Mouse (Mus musculus) kidney, postnatal 4 days (tissue): Measurements from ENCODE around the gene Aldh1a3.

Experiments
- DNase-seq, 2 experiments: peaks; one replicate each; pipeline ENCODE4 v3.0.0; 2021; ENCODE audit warnings: mixed read lengths in 2 of 2

Gene Aldh1a3

DNA sequence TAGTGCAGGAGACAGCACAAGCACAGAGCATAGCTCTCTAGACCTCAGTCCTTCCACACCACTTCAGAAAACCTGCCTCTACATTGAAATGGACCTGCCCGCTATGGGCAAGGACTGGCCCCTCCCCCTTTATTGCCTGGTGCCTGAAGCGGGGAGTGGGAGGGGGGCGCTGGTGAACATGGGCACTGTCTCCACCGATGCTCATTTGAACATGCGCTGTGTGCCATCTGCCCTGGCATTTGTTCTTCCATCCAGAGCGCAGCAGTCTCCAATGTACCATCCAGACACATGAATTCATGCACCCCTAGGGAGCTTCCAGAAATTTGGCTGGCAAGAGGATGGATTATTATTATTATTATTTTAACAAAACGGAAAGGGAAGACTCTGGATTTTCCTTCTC is 14.2 kb downstream of the Aldh1a3 start:
- DNase-seq: no peak

DNA sequence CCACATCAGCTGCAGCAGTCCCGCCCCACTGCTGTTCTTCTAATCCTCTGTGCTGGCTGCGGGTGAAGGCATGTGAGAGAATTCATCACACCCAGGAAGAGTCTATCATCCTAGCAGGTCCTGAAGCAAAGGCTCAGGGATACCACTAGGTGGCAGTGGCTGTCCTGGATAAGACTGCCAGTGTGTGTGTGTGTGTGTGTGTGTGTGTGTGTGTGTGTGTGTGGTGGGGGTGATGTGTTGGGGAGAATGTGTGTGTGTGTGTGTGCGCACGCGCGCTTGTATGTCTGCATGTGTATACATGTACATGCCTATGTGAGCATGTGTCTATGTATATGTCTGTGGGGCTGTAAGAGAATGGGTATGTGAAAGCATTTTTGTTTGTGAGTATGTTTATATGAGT is 17.9 kb downstream of the Aldh1a3 start:
- peak; percentile 66 to 69 for DNase-seq

DNA sequence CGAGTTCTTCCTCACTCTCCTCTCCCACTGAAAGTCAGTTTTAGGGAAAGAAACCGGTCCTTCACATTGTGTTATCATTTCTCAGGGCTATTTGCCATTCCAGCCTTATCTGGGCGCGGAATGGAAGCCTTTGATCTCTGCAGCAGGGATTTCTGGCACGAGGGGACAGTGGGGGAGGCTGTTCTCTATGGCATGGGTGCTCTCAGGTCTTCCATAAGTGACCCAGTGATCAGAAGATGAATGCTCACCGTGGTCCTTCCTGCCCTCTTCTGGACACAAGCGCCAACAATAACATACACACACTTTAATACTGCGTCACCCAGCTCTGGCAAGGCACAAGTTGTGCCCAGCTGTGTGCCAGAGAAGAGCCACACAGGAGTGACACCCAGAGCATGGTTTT is 20.3 kb downstream of the Aldh1a3 start:
- no peak for DNase-seq

DNA sequence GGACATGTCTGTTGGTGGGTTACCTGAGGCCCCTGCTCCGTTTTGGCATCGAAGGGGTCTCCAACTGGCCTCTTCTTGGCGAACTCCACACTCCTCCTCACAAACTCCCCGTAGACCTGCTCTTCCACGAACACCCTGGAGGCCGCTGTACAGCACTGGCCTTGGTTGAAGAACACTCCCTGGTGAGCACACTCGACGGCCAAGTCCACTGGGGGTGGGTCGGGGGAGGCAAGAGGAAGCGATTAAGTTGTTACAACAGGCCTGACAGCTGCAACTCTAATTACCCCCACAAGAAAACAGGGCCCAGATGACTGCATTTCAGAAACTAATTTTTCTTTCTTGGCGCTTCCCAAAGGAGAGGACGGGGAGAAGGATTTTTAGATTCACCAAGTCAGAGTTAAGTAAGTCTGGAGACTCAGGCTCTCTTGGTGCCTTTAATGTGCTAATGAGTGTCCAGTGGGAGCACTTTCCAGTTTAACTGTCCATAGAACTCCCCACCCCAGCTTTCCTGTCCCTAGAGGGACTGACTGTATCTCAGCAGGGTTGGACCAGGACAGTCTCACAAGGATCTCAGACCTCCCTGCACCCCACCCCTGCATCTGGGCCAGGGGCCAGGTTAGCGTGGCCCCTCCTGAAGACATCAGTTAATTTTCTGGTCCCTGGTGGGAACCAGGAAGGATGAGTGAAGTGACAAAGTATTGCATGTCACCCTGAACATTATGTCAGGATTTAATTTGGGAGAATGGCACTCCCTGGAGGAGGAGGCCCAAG is 21.2 kb downstream of the Aldh1a3 start:
- DNase-seq: peak; percentile 59 to 70

DNA sequence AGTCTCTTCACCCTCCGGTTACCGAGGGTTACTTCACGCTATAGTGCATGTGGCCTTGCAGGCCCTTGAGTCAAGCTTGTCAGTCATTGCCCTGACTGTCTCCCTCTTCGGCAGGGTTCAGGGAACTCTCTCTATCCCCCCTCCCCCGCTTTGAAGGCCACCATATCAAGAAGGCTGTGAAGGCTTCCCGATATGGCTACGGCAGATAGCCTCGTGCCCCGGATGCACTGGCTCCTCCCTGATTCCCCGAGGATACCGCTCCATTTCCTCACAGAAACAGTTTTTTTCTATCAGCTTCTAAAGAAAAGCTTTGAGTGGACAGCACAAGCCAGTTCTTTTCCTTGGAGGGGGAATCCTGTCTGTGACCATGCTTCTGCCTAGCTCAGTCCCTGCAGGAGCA is 21.8 kb downstream of the Aldh1a3 start:
- peak; percentile 37 to 61 for DNase-seq

DNA sequence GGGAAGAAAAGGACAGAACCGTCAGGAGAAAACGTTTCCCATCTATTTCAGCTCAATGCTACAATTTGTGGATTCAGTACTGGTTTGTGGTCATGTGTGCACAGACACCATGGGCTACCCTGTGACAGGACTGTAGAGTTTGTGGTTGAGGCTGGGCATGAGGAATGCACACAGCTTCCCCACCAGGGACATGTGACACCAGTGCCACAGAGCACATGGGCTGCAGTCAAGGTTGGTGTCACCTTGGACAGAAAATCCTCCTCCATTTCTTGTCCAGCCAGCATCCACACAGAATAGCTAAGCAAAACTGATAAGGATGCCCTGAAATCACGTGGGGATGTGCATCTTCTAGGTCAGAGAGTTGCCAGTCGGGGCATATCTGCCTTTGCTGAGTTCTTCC is 22.5 kb downstream of the Aldh1a3 start:
- no peak for DNase-seq

DNA sequence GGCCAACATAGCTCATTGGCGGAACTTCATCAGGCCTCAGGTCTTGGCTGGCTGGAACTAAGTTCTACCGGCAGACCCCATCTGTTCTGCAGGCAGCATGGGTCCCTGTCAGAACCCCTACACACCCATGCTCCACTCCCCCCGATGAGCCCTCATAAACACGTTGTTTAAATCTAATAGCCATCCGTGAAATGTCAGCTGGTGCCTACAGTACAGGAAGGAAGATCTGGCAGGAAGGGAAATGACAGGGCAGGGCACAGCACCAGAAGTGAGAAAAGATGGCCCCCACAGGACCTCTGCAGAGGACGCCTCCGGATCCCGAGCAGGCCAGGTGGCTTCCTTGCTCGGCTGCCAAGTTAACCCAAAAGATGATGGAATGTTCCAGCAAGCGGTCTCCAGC is 23.2 kb downstream of the Aldh1a3 start:
- peak; percentile 28 to 46 for DNase-seq

DNA sequence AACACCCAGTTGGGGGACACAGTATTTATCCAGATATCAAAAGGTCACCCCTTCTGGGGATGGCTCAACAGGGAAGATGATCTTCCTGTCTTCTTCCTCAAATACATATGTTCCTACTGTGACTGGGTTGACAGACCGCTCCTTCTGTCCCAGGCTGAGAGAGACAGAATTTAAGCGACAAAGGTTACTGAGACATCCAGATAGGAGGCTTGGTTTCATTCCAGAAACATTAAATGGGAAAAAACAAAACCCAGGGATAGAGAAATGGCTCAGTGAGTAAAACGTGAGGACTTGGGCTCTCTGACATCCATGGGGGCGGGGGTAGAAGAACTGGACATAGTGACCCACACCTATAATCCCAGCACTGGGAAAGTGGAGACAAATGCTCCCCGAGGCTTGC is 24.4 kb downstream of the Aldh1a3 start:
- no peak for DNase-seq

DNA sequence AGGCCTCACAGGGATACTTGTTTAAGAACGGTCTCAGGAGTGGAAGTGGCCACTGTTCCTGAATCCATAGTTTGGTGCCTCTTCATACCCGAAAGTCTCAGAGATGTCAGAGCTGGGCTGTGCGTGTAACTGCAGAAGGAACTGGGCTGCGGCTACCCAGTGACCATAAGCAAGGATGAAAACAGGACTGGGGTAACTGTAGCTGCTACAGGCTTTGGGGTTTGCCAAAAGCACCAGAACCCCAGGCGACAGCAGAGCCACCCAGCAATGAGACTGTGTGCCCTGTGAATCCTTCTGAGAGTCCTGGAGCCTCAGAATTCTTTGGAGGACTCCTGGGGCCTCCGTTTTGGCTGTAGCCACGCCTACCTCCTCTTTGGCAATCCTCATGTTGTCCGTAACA is 25.7 kb downstream of the Aldh1a3 start:
- no peak for DNase-seq

DNA sequence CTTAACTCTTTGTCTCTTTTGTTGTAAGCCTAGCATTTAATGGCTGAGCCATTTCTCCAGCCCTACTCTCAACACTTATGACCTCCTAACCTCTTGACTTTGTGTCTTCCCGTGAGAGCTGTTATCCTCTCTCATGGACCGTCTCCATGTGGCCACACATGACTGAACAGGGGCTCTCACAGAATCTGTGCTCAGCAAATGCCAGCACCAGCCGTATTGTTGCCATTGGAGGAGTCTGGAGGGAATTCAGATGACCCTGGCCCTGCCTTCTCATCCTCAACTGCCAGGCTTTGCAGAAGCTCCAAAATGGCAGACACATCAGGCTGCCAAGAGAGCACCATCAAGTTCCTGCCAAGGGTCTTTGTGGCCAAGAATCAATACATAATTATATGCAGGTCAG is 30.0 kb downstream of the Aldh1a3 start:
- DNase-seq: peak in 1 of 2 experiments; percentile 31

DNA sequence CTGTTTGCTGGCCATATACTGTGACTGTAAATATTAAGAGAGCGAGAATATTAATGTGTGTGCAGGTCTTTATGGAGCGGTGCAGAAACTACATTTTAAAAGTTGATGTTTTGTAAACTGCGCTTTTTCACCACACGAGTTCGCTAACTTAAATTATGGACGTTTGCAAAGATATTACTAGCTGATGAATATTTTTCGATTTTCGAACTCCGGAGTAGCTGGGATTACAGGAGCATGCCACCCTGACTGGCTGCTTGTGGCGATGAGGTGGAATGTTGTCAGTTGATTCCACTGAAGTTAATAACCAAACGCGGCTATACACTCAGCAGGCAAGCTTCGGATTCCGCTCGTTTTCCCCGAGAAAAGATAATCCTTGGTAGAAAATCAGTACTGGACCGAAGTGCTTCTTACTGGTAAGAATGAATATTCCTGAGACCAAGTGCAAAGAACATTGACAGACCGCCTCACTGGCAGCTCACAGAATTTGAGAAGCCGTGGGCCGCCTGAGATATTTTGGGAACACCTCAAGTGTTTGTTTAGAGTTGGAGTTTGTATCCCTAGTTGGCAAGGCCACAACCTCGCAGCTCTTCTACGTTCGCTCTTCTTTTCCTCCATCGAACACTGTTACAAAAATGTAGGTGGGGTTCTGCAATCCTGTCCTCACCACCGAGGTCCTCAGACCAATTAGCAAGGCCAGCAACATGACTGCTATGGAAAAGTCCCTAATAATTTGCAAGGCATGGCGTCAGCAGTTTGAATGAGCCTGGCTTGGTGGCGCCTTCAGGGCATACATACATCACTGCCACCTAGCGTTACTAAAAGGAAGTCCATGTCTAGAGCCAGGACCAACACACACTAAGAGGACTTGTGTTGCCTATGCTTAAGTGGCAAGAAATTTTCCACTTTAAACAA is 38.4 kb downstream of the Aldh1a3 start:
- DNase-seq: peak; percentile 63 to 81

DNA sequence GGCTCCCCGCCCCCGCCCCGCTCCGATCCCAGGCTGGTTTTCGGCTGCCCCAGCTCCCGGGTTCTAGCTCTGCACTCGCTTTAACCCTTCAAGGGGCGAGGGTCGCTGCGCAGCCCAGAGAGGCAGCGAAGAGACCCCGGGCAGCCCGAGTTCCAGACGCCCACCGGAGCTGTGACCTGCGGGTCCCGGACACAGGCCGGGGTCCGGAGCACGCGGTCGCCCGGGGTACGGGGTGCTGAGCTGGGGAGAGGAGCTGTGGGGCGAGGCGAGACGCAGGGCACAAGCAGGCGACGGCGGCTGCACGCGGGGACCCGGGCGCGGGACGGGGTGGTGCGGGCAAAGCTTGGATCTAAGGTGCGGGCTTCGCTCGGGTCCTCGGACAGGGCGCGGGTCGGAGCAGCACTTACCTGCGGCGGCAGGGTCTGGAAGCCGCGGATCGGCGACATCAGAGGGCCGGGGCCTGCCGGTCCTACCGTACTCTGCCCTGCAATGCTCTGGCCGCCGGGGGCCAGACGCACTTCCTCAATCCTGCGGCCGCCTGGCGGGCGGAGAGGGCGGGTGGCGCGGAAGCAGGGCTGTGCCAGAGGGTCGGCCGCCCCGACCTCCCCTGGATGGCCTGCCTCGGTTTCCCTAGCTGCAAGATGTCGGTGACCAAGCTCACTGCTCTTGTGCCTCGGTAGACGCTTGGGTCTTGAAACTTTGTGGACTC is 39.4 kb downstream of the Aldh1a3 start, which contains the start of gene Lrrk1:
TSS of gene Lrrk1 (minus strand) at position 538 of the 709 bp plus-strand sequence.
- DNase-seq: peak; percentile 77 to 86

DNA sequence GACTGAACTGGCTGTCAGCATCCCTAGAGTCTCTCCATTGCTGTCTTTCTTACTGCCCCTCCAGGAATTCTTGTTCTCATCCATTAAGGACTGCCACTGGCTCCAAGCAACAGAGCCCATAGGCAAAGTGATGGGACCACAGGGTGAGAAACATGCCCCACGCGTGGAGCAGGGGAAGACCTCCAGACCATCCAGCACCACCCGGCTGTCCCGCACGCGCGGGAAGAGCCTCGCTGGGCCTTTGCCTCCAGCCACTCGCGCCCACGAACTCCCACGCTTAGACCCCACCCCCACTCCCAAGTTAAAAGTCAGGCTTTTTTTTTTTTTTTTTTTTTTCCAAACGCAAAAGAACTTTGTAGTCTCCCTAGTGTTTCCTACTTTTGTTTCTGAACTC is 39.9 kb downstream of the Aldh1a3 start:
- peak in 1 of 2 experiments; percentile 69 for DNase-seq

DNA sequence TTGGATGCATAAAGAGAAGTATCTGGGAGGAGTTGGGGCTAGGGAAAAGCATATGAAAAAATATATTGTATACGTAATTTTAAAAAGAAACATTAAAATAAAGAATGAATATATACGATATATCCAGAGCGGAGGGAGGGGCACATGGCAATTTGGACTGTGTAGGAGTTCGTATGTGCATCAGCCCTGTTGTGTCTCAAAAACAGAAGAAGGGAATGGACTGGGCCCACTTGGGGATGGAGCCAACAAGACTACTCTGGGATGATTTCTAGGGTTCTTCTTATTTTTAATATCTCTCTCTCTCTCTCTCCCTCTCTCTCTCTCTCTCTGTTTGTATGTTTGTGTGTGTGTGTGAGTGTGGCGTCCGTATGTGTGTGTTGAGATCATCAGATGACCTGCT is 40.9 kb downstream of the Aldh1a3 start:
- DNase-seq: no peak

DNA sequence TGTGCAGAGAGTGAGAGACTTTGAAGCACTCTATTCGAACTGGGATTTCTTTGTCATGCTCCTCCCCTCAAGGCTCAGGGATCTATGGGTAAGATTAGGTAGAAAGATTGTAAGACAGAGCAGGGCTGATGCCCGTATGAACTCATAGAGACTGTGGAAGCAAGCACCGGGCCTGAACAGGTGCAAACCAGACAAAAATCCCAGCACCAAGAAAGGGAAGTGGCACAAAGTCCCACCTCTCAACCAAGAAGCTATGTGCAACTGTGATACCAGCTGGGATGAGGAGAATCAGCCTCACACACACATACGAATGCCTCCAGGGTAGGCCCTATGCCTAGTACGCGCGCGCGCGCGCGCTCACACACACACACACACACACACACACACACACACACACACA is 41.5 kb downstream of the Aldh1a3 start:
- DNase-seq: no peak

DNA sequence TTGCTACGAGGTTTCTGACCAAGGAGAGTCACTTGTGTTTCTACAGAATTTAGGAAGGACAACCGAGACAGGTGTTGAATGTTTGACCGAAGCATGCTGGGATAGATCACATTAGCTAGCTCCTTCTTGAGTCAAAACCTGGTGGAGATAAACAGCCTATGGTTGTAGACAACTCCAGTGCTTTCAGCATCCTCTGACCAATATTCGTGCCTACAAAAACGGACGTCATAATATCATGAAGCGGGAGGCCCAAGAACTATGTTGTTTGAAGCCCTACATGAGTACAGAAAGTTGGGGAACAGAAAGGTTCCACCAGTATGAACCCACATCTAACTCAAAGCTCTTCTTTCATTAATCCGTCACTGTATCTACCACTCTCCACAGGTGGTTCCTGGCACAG is 42.4 kb downstream of the Aldh1a3 start:
- DNase-seq: no peak

DNA sequence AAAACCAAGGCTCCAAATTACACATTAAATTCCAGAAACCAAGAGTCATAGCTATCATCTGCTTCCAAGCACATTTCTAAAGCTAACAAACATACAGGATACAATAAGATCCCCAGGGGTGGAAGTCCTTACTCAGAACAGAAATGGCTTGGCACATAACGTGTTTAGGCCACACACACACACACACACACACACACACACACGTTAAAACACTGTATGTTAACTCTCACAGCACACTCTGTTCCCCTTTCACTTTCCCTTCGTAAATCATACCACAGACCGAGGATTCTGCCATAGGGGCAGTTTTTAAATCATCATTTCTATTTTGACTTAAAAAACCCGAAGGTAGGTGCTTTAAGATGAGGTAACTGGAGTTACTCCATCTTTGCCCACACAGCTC is 43.1 kb downstream of the Aldh1a3 start:
- DNase-seq: no peak

DNA sequence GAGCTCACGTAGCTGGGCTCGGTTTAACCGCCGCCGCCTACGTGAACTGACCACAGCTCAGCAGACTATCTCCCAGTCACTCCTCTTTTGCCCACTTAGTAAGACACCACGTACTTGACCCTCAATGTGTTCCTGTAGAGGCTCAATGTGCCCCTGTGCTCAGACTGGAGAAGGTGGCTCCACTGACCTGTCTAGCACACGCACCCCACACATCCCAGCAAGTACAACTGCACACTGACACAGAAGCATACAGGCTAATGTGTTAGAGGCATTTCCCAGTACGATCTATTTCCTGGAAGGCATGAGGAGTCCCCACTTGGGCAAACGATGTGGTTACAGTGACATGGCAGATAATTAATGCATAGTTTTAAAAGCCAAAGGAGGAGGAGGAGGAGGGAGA is 50.8 kb downstream of the Aldh1a3 start:
- DNase-seq: no peak

DNA sequence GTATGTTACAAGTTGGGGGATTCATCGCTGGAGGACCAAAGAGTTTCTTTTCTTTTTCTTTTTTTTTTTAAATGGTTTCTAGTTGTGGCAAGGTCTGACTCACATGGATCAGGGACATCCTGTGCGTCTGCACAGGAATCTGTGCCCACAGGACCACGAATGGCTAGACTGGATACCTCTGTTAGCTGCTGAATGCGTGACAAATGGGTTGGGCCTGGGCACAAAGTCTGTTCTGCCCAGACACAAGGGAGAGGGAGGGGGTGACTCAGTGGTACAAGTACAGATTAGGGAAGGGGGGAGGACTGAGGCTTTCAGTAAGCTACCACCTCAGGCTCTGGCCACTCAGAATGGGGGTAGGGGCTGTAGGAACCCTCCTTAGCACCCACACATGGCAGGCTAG is 51.6 kb downstream of the Aldh1a3 start:
- no peak for DNase-seq

DNA sequence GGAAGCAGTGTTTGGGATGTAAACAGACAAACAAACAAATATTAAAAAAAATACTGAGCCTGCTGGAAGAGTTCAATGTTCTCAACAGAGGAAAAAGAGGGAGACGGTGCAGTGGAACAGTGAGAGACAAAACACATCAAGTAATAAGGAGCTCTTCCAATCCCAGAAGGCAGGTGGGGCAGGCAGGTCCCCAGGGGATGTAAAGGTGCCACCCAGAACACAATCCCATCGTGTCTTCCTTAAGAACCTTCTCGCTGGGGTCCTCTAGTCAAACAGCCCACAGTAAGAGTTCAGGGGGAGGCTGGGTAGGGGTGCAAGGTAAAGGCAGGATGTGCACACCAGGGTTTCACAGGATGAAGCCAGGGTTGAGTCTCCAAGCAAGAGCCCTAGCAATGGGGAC is 53.9 kb downstream of the Aldh1a3 start:
- DNase-seq: no peak

DNA sequence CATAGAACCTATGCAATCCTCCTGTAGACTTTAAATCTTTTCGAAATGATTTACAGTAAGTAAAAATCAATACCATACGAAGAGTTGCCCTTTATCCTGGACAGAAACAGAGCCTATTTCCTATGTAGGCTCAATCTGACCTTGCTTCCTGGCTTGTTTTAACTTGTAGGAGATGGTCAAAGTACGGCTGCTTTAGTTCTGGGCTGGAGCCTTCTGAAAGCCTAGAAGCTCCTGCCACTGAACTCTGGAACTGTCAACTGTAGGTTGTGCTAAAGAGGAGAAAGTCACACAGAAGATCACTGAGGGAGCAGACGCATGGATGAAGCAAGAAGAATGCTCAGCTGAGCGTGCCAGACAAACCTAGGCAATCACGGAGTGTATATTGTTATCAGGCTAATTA is 56.3 kb downstream of the Aldh1a3 start:
- no peak for DNase-seq

DNA sequence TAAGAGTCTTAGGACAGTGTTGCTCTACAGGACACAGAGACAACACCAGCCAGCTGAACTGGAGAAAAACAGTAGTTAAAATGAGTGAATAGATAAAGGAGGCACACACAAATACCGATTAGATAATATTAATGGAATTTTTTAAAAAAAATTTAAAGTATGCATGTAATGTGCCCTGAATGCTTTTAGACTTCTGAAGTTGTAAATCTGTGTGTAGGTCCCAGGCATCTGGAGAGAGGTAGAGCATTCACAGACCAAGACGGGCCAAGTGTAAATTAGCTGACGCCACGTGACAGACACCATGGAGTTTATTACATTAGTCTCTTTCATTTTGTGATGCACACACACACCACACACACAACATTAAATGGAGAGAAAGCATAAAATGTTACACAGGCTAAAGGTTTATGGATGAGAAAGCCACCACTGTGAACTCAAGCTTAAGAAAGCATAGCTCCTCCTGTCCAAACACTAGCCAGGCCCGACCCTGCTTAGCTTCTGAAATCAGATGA is 57.3 kb downstream of the Aldh1a3 start:
- DNase-seq: no peak
